Mouse (Mus musculus): ENCODE results near the gene Disc1.

Gene Disc1

GRCm38 (mm10) chr8:125053505-125054435 lies at the start of gene Disc1:
TSS of gene Disc1 (plus strand) at chr8:125054195.
- DNase-seq (ENCODE audit: low spot score in 2 of 2), result peak in 1 of 2 experiments; percentile 30

DNA sequence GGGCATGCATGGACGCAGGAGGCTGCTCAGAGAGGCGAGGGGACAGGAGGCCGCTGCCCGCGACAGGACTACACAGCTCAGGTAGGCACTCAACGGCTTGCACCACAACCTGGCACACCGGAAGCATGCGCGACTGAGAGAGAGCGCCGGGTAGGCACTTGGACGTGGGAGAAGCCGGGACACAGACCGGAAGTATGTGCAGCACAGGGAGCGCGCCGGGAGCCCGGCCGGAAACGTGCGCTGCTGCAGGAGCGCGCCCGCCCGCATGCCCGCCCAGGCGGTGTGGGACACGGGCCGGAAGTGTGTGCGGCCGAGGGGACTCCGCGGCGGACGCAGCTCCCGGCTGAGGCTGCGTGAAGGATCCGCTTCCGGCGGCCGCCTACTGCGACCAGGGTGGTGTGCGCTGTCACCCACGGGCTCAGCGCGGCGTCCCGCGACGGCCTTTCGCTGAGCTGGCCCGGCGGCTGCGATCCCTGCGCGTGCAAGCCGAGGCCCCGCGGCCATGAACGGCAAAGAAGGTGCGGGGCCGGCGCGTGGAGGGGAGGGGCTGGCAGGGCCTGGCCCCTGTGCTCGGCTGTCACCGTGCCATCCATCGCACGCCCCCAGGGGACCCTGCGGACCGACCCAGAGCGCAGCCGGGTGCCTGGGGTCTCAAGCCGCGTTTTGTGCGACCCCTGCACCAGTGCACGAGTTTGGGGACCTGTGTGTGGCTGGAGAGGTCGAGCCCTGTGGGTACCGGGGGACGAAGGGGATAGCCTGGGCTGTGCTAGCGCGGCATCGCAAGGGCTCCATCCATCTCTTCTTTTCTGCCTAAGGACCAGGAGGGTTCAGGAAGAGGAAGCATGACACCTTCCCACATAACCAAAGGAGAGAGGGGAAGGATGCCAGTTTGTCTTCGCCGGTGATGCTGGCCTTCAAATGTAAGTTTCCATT lies 41.0 kb upstream of the Disc1 start, which contains the start of gene Tsnax:
Tsnax (plus strand) TSS at position 303 of the 933 bp plus-strand sequence.
- peak; percentile 85 to 93 for DNase-seq (ENCODE audit: low spot score in 2 of 2)

DNA sequence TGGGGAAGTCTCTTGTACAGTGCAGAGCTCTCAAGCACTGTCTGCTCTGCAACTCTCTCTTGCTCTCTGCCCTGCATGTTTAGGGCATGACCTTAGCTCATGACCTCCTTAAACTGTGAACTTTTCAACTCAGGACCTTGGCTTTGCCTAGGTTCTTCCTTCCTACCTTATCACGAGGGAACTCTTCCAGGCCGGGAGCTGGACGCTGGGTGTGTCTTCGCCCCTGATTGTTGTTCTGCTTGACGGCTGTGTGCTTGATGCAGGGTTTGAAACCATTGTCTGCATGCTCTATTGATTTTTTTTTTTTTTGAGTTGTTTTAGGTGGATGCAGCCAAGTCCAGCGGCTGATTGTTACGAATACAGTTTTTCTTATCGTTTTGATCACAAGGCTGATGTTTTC lies 29.9 kb upstream of the Disc1 start:
- no peak for DNase-seq (ENCODE audit: low spot score in 2 of 2)

DNA sequence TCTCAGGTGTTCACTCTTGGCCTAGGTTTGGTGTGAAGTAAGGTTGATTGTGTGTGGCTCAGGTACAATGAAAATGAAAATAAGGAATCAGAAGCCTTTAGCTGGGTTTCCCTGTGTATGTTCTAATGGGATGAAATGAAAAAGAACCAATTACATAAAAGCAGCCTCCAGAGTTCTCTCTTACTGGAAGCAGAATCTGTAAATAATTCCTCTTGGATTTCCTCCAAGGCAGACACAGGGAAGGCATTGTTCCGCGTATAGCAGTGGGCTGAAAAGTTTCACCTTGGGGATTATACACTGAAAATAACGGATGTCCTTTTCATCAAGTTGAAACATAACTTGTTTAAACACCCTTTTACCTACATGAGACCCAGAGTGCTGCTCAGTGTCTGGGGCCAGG lies 26.8 kb upstream of the Disc1 start:
- no peak for DNase-seq (ENCODE audit: low spot score in 2 of 2)

- DNase-seq (ENCODE audit: low spot score in 2 of 2), result no peak
Observed at GRCm38 (mm10) chr8:125028841-125029240, 25.2 kb upstream of the Disc1 start.

GRCm38 (mm10) chr8:125031276-125031675 lies 22.7 kb upstream of the Disc1 start:
- DNase-seq (ENCODE audit: low spot score in 2 of 2), result no peak

DNA sequence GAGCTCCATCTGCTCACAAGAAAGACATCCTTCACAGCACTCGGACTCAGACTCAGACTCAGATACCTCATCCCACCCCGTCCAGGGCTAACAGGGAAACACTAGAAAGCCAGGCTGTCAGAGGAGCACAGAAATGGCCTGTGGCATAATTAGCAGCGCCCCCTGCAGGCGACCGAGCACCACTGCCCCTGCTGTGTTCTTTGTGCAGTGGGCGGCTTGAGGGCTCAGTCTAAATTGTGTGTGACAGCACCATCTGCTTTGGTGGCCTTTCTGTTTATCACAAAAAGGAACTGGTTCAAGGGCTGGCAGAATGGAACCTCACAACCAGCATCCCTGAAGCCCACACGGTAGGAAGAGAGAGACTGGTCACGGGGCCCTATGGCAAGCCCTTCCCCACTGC lies 19.3 kb upstream of the Disc1 start:
- peak; percentile 33 to 60 for DNase-seq (ENCODE audit: low spot score in 2 of 2)

- DNase-seq (ENCODE audit: low spot score in 2 of 2), result no peak
Observed at GRCm38 (mm10) chr8:125037081-125037480, 16.9 kb upstream of the Disc1 start.

DNA sequence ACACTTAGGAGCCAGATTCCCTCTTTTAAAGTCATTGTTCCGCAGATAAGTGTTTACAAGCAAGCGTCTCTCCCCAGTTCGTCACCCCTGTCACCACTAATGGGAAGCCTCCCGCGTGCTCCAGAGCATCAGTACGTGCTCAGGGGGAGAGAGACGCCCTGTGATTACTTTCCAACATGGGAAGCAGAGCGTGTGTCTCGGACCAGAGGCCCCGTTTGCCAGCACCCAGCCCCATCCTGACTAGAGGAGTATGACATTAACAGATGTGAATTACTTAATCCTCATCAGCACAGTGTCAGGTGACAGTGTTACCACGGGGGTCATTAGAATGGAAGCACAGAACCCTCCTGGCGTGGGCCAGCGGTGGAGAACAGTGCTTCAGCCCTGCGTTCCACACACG lies 15.3 kb upstream of the Disc1 start:
- DNase-seq (ENCODE audit: low spot score in 2 of 2), result no peak

- DNase-seq (ENCODE audit: low spot score in 2 of 2), result no peak
Observed at GRCm38 (mm10) chr8:125040587-125041375, 13.2 kb upstream of the Disc1 start.

- no peak for DNase-seq (ENCODE audit: low spot score in 2 of 2)
Observed at GRCm38 (mm10) chr8:125041496-125041895, 12.5 kb upstream of the Disc1 start.

DNA sequence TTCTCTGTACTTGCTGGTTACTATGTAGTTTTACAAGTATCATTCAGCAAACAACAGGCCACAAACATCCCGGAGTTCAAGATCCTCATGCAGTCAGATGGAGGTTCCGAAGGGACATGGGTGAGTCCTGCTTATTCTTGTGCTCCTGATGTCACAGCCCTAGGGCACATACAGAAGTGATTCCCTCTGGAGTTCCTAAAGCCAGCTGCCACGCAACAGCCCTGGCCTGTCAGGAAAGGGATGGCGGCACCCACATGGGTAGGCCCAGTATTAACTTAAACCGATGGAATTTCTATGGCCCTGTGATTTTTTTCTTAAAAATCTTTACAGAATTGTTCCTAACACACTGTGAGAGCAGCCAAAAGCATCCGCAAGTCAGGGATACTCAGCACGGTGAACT lies 10.6 kb upstream of the Disc1 start:
- DNase-seq (ENCODE audit: low spot score in 2 of 2), result no peak

DNA sequence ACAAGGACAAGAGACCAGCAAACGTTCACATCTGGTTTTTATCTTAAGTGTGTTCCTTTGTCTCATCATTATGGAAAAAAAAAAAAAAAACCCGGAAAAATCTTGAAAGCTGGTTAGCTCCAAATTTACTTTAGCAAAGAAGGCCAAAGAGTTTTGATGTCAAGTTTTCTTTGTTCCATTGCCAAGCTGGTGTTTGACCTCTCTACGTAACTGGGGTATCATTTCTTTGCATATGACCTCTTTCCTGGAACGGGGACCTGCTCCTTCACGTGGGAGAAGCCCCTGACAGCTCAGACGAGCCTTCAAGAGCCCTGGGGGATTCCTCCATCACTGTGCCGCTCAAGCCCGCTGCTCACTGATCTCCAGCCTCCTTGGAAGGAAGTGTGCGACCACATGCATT lies 10.1 kb upstream of the Disc1 start:
- no peak for DNase-seq (ENCODE audit: low spot score in 2 of 2)

GRCm38 (mm10) chr8:125045760-125046159 lies 8.2 kb upstream of the Disc1 start:
- no peak for DNase-seq (ENCODE audit: low spot score in 2 of 2)

DNA sequence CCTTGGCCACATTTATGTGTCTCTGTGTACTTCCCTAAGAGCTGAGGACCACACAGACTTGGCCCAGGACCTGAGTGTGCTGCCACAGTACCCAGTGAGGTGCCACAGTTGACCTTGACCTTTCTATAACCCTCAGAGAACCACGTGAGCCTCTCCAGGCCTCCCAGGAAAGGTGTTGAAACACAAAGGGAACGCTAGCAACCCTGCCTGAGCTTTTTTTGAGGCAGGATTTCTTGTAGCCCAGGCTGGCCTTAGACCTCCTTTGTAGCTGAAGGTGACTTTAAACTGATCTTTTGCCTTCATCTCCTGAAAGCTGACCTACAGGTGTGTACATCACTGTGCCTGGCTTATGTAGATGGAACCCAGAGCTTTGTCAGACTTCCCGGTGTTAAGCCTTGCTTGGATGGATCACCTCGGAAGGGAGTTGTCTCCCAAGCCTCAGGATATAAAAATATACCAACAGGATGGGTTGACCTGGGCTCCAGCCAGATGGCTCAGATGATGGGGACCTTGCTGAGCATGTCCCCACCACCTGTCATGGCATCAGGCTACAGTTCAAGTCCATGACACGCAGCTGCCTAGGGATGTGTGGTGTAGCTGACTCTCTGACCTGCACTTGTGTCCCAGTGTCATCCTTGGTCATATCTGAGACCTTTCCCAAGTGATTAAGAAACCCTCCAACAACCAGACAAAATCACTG lies 4.8 kb upstream of the Disc1 start:
- DNase-seq (ENCODE audit: low spot score in 2 of 2), result no peak

DNA sequence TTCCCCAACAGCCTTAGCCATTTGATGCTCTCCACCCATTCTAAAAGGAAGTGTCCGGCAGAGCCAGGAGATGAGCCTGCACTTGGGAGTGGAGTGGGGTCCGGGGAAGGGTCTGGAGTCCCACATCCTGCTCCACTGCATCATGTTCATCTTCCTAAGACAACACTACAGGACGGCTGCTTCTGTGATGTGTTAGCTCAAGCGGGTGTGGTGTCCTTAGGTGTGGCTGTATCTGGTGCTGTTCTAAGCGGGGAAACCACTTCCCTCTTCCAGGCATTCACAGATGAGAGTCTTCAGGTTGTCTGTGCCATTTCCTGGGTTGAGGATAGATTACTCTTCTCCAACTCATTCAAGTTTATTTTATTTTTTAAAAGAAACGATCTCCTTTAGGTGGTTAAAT lies 4.2 kb upstream of the Disc1 start:
- no peak for DNase-seq (ENCODE audit: low spot score in 2 of 2)

- peak in 1 of 2 experiments; percentile 49 for DNase-seq (ENCODE audit: low spot score in 2 of 2)
Observed at GRCm38 (mm10) chr8:125052026-125052425, 2.0 kb upstream of the Disc1 start.

- DNase-seq (ENCODE audit: low spot score in 2 of 2), result peak in 1 of 2 experiments; percentile 40
Observed at GRCm38 (mm10) chr8:125054436-125054810, 428 bp downstream of the Disc1 start.

- no peak for DNase-seq (ENCODE audit: low spot score in 2 of 2)
Observed at GRCm38 (mm10) chr8:125060904-125061303, 6.9 kb downstream of the Disc1 start.

GRCm38 (mm10) chr8:125065596-125065995 lies 11.6 kb downstream of the Disc1 start:
- no peak for DNase-seq (ENCODE audit: low spot score in 2 of 2)

Measured in urinary bladder, postnatal 36 days (tissue).